Mouse (Mus musculus): ENCODE measurements around the gene Ugt2b5. TPM values are rescaled to one million over a fixed set of nuclear protein-coding genes. Genes with fewer than 3 reads are reported as not detected.
"Not testable (repeated sequence)": the region's sequence is repeated elsewhere in the genome, so short reads cannot be mapped to it uniquely, and the experiment has no call there.

Gene Ugt2b5
- polyA plus RNA-seq (2015; fragmentation: Nextera tagmentation; extraction: Ambion mirVana), result not detected in 2 replicates

GRCm38 (mm10) chr5:87140196-87140595, at the start of gene Ugt2b5:
Ugt2b5 (minus strand) TSS chr5:87140318.
- WGBS, result 97% methylated on average over 2 of the region's 2 CpGs
- H3K4me3 ChIP-seq; H3K9ac ChIP-seq (replicated peaks); H3K27ac ChIP-seq (replicated peaks); H3K27me3 ChIP-seq; ATAC-seq (replicated peaks); H3K36me3 ChIP-seq; H3K9me3 ChIP-seq; H3K4me2 ChIP-seq (replicated peaks); H3K4me1 ChIP-seq: not testable (repeated sequence)

DNA sequence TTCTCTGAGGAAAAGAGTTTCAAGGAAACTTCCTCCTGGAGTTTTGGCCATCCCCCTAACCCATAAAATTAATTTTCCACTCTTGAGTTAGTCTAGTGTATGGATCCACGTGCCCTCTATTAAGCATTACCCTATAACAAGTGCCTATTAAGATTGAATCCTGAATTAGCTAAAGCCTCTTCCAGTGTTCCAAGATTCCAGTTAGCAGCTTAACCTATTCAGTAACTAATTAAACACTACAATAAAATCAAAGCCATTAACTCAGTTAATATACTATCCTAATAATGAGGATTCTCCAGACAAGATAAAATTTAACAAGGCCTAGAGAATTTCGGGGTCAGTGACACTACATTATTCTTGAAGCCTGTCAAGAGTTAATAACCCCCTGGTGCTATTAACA, 35.7 kb upstream of the Ugt2b5 start:
- not testable (repeated sequence) for H3K36me3 ChIP-seq; H3K9me3 ChIP-seq; H3K4me1 ChIP-seq; H3K4me3 ChIP-seq; H3K27ac ChIP-seq (replicated peaks); H3K4me2 ChIP-seq (replicated peaks); H3K27me3 ChIP-seq; H3K9ac ChIP-seq (replicated peaks); ATAC-seq (replicated peaks)
- 48% methylated on average over 2 of the region's 2 CpGs for WGBS

DNA sequence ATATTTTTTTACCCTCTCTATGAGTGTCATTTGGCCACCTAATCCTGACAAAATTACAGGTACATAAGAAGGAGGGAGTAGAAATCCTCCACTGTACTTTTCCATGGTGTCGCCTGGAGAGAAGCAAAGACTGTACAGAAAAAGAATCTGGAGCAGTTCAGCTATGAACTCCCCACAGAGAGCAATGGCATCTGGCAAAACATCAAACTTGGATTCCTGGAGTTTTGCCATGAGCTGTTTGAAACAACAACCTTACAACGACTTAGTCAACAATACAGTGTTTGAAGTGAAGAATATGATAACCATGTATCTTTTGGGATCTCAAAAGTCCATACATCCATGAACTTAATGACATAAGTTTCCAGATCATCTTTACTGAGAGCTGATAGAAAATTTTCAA, 34.6 kb upstream of the Ugt2b5 start:
- Histone ChIP-seq H3K4me3 (no peak overlapping the region), H3K4me1 (no peaks in the 10 kb centered on the region), H3K4me2 (replicated peaks) (no peak overlapping the region), H3K36me3 (no peaks in the 10 kb centered on the region), H3K27me3 (no peaks in the 10 kb centered on the region), H3K9ac (replicated peaks) (no peak overlapping the region), H3K9me3 (no peaks in the 10 kb centered on the region), H3K27ac (replicated peaks) (no peak overlapping the region)
- no peak for ATAC-seq (replicated peaks)
- WGBS, result 70% methylated on average over 2 of the region's 2 CpGs

- no peaks in the 10 kb centered on the region for H3K9me3 ChIP-seq
- 85% methylated on average over 8 of the region's 8 CpGs for WGBS
- no peak overlapping the region for H3K4me3 ChIP-seq
- no peaks in the 10 kb centered on the region for H3K4me1 ChIP-seq
- no peaks in the 10 kb centered on the region for H3K36me3 ChIP-seq
- H3K27ac ChIP-seq (replicated peaks), result no peak overlapping the region
- ATAC-seq (replicated peaks), result no peak
- no peak overlapping the region for H3K4me2 ChIP-seq (replicated peaks)
- no peaks in the 10 kb centered on the region for H3K27me3 ChIP-seq
- H3K9ac ChIP-seq (replicated peaks), result no peak overlapping the region
These were observed 7.8 kb upstream of the Ugt2b5 start for GRCm38 (mm10) chr5:87147741-87148454.

GRCm38 (mm10) chr5:87142865-87143456, 2.8 kb upstream of the Ugt2b5 start:
- Histone ChIP-seq H3K36me3 (no peaks in the 10 kb centered on the region), H3K27me3 (no peaks in the 10 kb centered on the region), H3K4me1 (no peaks in the 10 kb centered on the region), H3K27ac (replicated peaks) (no peak overlapping the region), H3K4me3 (no peak overlapping the region), H3K9me3 (no peaks in the 10 kb centered on the region), H3K4me2 (replicated peaks) (no peak overlapping the region), H3K9ac (replicated peaks) (no peak overlapping the region)
- no peak for ATAC-seq (replicated peaks)
- WGBS, result 34% methylated on average over 3 of the region's 3 CpGs

GRCm38 (mm10) chr5:87103697-87104096, 36.4 kb downstream of the Ugt2b5 start:
- not testable (repeated sequence) for H3K27me3 ChIP-seq; H3K9ac ChIP-seq (replicated peaks); H3K36me3 ChIP-seq; H3K9me3 ChIP-seq; H3K4me2 ChIP-seq (replicated peaks); H3K4me1 ChIP-seq; H3K4me3 ChIP-seq; ATAC-seq (replicated peaks); H3K27ac ChIP-seq (replicated peaks)
- 94% methylated on average over 1 of the region's 1 CpGs for WGBS

DNA sequence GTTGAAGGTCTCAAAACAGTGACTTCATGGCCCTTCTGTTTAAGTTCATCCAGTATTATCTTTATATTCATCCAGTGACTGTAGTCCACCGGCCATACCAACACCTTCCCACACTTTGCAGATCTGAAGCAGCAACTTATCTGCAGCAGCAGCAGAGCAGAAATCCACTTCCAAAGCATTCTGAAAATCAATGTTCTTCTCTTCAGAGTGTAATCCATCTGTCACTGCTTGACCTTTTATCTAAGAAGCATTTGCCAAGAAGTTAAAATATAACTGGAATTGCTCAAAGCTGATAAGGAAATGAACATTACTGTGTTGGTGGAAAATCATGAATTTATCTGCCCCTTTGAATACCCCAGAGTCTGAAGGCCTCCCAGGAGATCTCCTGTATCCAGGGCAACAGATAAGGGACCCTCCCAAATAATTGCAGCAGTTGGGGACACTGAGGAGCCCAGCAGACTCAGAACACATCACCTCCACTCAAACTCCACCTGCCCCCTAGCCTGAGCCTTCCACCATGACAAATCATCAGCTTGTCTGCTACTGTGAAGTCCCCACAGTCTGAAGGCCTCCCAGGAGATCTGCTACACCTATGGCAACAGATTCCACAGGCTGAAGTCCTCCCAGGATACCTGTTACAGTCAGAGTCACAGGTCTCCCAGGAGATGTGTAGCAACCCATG, 47.6 kb downstream of the Ugt2b5 start, which contains the start of gene Ugt2b36:
TSS of gene Ugt2b36 (minus strand) at position 210 of the 682 bp plus-strand sequence.
- Histone ChIP-seq H3K36me3 (no peaks in the 10 kb centered on the region), H3K27ac (replicated peaks) (no peak within 1 kb of the TSS), H3K4me3 (no peak within 1 kb of the TSS), H3K4me1 (no peaks in the 10 kb centered on the region), H3K9ac (replicated peaks) (no peak within 1 kb of the TSS), H3K4me2 (replicated peaks) (no peak within 1 kb of the TSS), H3K9me3 (no peaks in the 10 kb centered on the region), H3K27me3 (no peaks in the 10 kb centered on the region)
- no peak for ATAC-seq (replicated peaks)
- 95% methylated on average over 1 of the region's 1 CpGs for WGBS

DNA sequence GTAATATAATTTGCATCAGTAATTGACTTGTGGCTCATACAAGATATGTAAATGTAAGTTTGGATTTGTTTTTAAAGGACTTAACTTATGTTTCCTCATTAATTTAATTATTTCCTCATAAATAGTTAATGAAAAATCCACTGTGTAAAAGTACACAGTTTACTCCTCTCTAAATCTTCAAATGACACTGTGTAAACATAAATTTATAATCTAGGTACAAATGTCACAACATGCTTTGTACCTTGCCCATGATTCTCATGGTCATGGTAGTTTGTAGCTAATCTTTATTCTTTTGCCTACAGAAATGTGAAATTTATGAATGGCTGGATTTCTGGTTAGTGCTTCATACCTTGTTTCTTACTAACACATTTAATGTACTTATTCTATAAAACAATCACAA, 49.0 kb downstream of the Ugt2b5 start:
- H3K9ac ChIP-seq (replicated peaks), result no peak overlapping the region
- no peak for ATAC-seq (replicated peaks)
- no peaks in the 10 kb centered on the region for H3K27me3 ChIP-seq
- H3K9me3 ChIP-seq, result no peaks in the 10 kb centered on the region
- H3K27ac ChIP-seq (replicated peaks), result no peak overlapping the region
- H3K4me2 ChIP-seq (replicated peaks), result no peak overlapping the region
- H3K4me1 ChIP-seq, result no peaks in the 10 kb centered on the region
- H3K4me3 ChIP-seq, result no peak overlapping the region
- no peaks in the 10 kb centered on the region for H3K36me3 ChIP-seq

DNA sequence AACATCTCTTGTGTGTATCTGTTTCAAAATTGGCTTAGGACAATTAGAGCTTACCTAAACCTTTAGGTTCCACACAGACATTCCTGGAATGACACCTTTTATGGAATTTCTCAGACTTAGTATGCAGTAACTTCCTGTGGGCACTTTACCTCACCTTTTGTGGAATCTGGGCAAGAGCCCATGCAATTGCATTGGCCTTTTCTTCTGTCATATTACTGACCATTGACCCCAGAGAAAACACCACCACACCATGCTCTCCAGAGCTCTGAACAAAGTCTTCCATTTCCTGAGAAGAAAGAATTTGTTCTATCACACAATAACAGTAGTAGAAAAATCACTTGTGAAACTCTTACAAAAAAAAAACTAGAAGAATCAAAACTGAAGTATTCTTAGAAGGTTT, 50.9 kb downstream of the Ugt2b5 start:
- H3K27ac ChIP-seq (replicated peaks), result no peak overlapping the region
- no peak overlapping the region for H3K4me2 ChIP-seq (replicated peaks)
- ATAC-seq (replicated peaks), result no peak
- no peaks in the 10 kb centered on the region for H3K4me1 ChIP-seq
- H3K27me3 ChIP-seq, result no peaks in the 10 kb centered on the region
- no peaks in the 10 kb centered on the region for H3K36me3 ChIP-seq
- no peaks in the 10 kb centered on the region for H3K9me3 ChIP-seq
- H3K4me3 ChIP-seq, result no peak overlapping the region
- H3K9ac ChIP-seq (replicated peaks), result no peak overlapping the region

GRCm38 (mm10) chr5:87086269-87086668, 53.8 kb downstream of the Ugt2b5 start:
- Histone ChIP-seq H3K4me3 (no peak overlapping the region), H3K4me2 (replicated peaks) (no peak overlapping the region), H3K4me1 (no peaks in the 10 kb centered on the region), H3K9ac (replicated peaks) (no peak overlapping the region), H3K36me3 (no peaks in the 10 kb centered on the region), H3K27me3 (no peaks in the 10 kb centered on the region), H3K27ac (replicated peaks) (no peak overlapping the region), H3K9me3 (no peaks in the 10 kb centered on the region)
- WGBS, result 86% methylated on average over 3 of the region's 3 CpGs
- no peak for ATAC-seq (replicated peaks)
